Mouse (Mus musculus): ENCODE data around the gene Faah. TPM values are rescaled to one million over a fixed set of nuclear protein-coding genes. Genes with fewer than 3 reads are reported as not detected.

The Faah gene
- polyA plus RNA-seq, 1 experiment from 2014 or later = 2.4 TPM

Other genes starting within 250 kb of the Faah start
- gene Tex38, start 236.9 kb downstream of the Faah start, polyA plus RNA-seq (2016; fragmentation: Nextera tagmentation; extraction: Ambion mirVana) = 0.25 and 0.26 TPM in 2 replicates
- 47.3 and 56.5 TPM in 2 replicates for gene Atpaf1, start 233.1 kb downstream of the Faah start, polyA plus RNA-seq (2016; fragmentation: Nextera tagmentation; extraction: Ambion mirVana)
- 2.8 and 3.5 TPM in 2 replicates for gene Mob3c, start 189.8 kb downstream of the Faah start, polyA plus RNA-seq (2016; fragmentation: Nextera tagmentation; extraction: Ambion mirVana)
- 23.0 and 23.6 TPM in 2 replicates for gene Mknk1, start 178.7 kb downstream of the Faah start, polyA plus RNA-seq (2016; fragmentation: Nextera tagmentation; extraction: Ambion mirVana)
- gene Kncn, start 133.5 kb downstream of the Faah start, polyA plus RNA-seq (2016; fragmentation: Nextera tagmentation; extraction: Ambion mirVana) = not detected in 2 replicates
- 0.09 TPM in 1 of 2 replicates, not detected in the other for gene 6430628N08Rik, start 127.3 kb downstream of the Faah start, polyA plus RNA-seq (2016; fragmentation: Nextera tagmentation; extraction: Ambion mirVana)
- gene Dmbx1, start 78.0 kb downstream of the Faah start, polyA plus RNA-seq (2016; fragmentation: Nextera tagmentation; extraction: Ambion mirVana) = 1.7 and 2.5 TPM in 2 replicates
- gene Nsun4, start 36.0 kb upstream of the Faah start, polyA plus RNA-seq (2016; fragmentation: Nextera tagmentation; extraction: Ambion mirVana) = 18.2 and 18.7 TPM in 2 replicates
- 449 and 463 TPM in 2 replicates for gene Uqcrh, start 57.1 kb upstream of the Faah start, polyA plus RNA-seq (2016; fragmentation: Nextera tagmentation; extraction: Ambion mirVana)
- 76.2 and 76.9 TPM in 2 replicates for gene Lrrc41, start 57.3 kb upstream of the Faah start, polyA plus RNA-seq (2016; fragmentation: Nextera tagmentation; extraction: Ambion mirVana)
- 77.2 and 81.1 TPM in 2 replicates for gene Rad54l, start 105.8 kb upstream of the Faah start, polyA plus RNA-seq (2016; fragmentation: Nextera tagmentation; extraction: Ambion mirVana)
- 57.6 and 61.4 TPM in 2 replicates for gene Pomgnt1, start 105.9 kb upstream of the Faah start, polyA plus RNA-seq (2016; fragmentation: Nextera tagmentation; extraction: Ambion mirVana)
- 1.7 and 2.2 TPM in 2 replicates for gene Lurap1, start 133.4 kb upstream of the Faah start, polyA plus RNA-seq (2016; fragmentation: Nextera tagmentation; extraction: Ambion mirVana)
- 0.11 and 0.24 TPM in 2 replicates for gene Tspan1, start 149.7 kb upstream of the Faah start, polyA plus RNA-seq (2016; fragmentation: Nextera tagmentation; extraction: Ambion mirVana)
- gene 1700042G07Rik, start 155.4 kb upstream of the Faah start, polyA plus RNA-seq (2016; fragmentation: Nextera tagmentation; extraction: Ambion mirVana) = not detected in 2 replicates
- gene Gm49337, start 155.5 kb upstream of the Faah start, polyA plus RNA-seq (2016; fragmentation: Nextera tagmentation; extraction: Ambion mirVana) = not detected in 2 replicates
- 43.7 and 45.7 TPM in 2 replicates for gene Pik3r3, start 203.7 kb upstream of the Faah start, polyA plus RNA-seq (2016; fragmentation: Nextera tagmentation; extraction: Ambion mirVana)